Mouse (Mus musculus): ENCODE measurements at regions not wholly inside any gene's neighbourhood (a gene's known extent, or its start where the extent isn't known, plus 50 kb on each side); places are given as distances from the start of the nearest gene placed in this dataset.

GRCm38 (mm10) chr17:47064006-47064405, 53.6 kb upstream of the Ubr2 start:
- Histone ChIP-seq H3K27ac (no peak overlapping the region), H3K4me1 (no peaks in the 10 kb centered on the region), H3K27me3 (no peaks in the 10 kb centered on the region), H3K4me3 (replicated peaks) (no peak overlapping the region), H3K9ac (no peak overlapping the region), H3K36me3 (replicated peaks) (no peaks in the 10 kb centered on the region), H3K9me3 (no peaks in the 10 kb centered on the region), H3K4me2 (no peak overlapping the region)
- ATAC-seq (ENCODE audit: low FRiP score): no peak
- WGBS: 93% methylated on average over 4 of the region's 4 CpGs

- Histone ChIP-seq H3K4me2 (no peak overlapping the region), H3K27me3 (no peaks in the 10 kb centered on the region), H3K36me3 (replicated peaks) (no peaks in the 10 kb centered on the region), H3K9me3 (no peaks in the 10 kb centered on the region; the same call in 1 of the 2 replicates), H3K9ac (no peak overlapping the region), H3K27ac (no peak overlapping the region), H3K4me3 (replicated peaks) (no peak overlapping the region), H3K4me1 (no peaks in the 10 kb centered on the region)
- 82% methylated on average over 8 of the region's 8 CpGs for WGBS
- no peak for ATAC-seq (ENCODE audit: low FRiP score)
Observed at GRCm38 (mm10) chr17:47061031-47061620, 50.8 kb upstream of the Ubr2 start.
